Mouse (Mus musculus): Measurements from ENCODE around the gene Fmo1.

Gene Fmo1

DNA sequence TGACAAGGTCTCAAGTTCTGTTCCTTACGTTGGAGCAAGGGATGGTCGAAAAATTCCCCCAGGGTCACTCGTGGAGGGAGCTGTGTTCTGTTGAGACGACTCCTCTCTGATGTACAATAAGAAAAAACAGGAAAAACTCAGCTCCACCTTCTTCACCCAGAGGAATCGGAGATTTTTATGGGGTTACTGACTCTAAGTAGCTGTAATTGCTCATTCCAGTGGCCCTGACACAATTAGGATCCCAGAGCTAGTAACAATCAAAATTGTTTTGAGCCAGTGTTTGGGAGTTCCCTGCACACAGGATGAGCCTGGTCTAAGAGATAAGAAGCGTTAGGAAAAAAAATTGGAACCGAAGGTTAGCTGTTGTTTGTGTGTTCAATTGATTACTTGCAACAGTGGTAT, at the start of gene Fmo1:
TSS of gene Fmo1 (minus strand) at position 331 of the 402 bp plus-strand sequence.
- no peak for DNase-seq (ENCODE audit: low read depth)

DNA sequence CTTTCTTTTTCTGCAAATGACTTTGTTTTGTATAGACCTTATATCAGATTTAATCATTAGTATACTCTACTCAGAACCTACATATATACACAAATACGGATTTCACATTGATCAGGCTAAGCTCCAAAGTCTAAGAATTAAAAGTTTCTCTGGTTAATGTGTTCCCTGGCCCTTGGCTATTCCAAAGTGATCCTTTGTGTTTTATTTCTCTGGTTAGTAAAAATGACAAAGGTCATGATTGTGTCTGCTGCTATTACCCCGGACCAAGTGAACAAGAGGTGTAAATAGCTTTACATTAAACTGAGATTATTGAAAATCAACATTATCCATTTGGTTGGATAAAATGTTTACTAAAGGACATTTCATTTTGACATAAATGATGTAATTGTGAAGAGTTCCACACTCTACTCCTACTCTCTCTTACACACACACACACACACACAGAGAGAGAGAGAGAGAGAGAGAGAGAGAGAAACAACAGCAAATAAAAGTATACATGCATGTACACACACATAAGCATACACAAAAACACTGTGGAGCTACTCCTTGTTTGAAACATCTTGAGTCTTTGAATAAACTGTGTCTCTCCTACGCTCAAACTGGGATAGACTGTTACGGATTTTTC, 48.6 kb upstream of the Fmo1 start:
- no peak for DNase-seq (ENCODE audit: low read depth)

DNA sequence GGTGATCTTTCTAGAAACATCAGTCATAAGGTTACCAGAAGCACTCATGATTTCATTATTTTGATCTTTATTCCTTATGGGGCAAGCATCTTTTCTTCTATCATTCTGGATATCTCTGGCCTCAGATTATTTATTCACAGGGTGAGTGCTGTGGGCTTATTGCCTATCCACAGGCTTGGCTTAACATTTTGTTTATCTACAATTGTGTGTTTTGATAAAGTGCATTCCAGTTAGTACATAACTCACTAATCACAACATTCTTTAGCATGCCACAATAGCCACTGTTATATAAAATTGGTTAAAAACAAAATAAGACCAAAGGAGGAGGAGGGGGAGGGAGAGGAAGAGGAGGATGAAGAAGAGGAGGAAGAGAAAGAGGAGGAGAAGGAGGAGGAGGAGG, 45.7 kb upstream of the Fmo1 start:
- no peak for DNase-seq (ENCODE audit: low read depth)

DNA sequence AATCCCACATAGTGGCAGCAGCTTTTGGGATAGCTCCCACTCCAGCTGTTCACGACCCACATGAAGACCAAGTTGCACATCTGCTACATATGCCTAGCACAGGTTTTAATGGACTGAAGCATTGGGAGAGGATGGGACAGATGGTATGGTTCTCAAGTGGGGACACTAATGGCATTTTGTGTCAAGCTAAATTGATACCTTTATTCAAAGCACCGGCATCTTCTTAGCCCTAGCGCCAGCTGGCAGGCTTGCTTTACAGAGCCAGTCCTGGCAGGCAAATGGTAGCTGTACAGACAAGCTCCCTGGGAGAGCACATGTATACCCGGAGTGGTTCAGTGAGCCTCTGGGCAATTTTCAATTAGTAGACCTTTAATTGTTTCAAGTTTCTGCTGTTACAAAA, 35.5 kb upstream of the Fmo1 start:
- no peak for DNase-seq (ENCODE audit: low read depth)

DNA sequence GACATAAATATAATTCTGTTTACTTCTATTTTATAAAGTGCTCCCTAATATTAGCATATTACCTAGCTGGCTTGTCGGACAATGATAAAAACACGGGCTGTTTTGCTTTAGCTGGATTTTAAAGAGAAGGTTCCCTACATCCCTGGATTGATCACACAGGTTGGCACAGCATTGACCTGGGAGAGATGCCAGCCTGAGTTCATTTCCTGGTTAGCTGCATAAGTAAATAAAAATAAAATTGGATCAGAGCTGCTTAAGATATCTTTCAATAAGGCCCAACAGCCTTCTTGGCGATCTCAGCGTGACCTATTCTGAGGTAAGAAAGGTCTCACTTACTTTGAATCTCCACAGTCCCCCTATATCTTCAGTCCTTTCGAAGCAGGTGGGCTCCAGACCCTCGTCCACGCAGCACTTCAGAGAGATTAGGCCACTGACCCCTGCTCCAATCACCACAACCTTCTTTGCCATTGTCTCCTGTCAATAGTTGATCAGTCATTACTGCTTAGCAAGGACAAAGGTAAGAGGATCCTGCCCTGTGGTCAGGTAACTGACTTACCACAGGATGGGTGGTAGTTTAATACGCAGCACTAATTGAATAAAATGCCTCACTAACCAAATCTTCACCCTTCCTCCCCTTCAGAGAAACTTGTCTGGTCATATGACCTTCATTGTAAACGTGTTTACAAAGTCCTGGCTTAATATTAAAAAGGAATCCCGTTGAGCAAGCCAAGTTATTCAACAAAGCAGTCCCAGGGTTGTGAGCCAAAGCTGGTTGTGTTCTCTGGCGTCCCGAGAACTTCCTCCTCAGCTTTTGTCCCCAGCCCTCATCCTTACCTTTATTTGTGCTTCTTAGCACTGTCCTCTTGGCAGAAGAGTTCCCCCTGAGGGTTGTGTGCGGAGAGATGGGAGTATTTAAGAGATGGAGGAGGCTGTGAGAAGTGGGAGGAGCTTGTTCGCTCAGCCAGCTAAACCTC, 31.7 kb upstream of the Fmo1 start, which contains the start of gene Fmo2:
TSS of gene Fmo2 (minus strand) at position 889 of the 974 bp plus-strand sequence.
- no peak for DNase-seq (ENCODE audit: low read depth)

DNA sequence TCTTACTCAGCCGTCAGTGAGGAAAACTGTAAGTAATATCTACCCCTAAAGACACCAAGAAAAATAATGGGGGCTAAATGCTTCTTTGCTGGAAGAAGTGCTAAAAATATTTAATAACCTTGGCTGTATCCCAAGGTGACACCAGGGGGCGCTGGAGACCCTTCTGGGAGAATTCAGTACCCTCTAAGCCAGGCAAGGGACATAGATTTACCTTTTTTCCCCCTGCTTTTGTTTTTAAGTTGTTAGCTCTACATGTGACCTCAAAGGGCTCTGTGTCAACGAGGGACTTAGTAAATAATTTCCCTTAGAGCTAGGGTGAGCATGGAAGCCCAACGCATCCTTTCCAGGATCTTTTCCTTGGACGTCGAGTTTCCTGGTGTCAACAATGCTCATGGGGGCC, 29.5 kb upstream of the Fmo1 start:
- peak; percentile 50 for DNase-seq (ENCODE audit: low read depth)

DNA sequence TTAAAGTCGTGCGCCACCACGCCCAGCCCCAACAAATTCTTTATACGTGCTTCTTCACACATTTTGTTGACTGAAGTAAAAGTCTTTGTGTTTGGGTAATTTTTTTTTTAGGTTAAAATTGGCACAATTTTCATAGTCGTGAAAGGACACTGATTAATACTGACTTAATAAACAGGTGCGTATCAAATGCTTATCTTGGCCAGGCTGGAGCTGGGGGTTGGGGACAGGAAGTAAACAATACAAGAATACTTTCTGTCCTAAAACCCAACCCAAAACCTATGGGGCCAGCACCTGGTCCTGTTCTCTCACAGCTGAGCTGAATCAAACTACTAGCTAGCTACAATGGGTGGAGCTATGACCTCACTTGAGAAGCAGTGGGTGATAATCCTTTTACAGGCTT, 26.6 kb upstream of the Fmo1 start:
- no peak for DNase-seq (ENCODE audit: low read depth)

DNA sequence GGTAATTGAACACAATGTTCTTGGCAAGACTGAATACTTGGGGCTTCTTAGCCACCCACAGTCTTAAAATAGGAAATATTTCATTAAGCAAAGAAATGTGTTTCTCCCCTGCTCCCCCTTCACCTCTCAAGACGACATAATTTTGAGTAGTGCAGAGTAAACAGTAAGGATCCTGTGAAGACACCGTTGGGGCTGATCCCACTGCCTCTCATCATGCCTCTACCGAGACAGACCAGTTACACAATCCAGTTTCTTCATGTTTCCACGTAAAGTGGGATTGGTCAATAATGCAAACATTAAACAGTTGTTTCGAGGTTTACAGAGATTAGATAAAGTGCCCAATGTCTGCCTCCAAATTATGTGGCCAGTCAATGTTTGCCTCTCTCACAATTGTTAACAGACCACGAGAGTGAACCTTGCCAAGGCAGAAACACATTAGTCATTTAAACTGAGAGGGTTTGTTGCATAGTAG, 25.6 kb upstream of the Fmo1 start:
- no peak for DNase-seq (ENCODE audit: low read depth)

DNA sequence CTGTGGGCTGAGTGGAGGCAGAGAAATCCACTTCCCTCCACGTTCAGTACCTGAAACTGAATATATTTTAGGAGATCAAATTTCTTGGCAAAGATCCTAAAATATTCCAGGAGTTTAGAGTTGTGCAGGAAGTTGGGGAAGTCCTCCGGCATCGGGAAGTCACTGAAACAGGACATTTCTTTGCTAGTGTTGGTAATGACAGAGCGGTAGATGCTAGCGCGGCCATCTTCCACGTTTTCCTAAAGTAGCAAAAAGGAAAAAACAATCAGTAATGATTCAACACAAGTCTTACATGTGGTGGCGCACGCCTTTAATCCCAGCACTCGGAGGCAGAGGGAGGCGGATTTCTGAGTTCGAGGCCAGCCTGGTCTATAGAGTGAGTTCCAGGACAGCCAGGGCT, 22.2 kb upstream of the Fmo1 start:
- DNase-seq (ENCODE audit: low read depth): no peak

DNA sequence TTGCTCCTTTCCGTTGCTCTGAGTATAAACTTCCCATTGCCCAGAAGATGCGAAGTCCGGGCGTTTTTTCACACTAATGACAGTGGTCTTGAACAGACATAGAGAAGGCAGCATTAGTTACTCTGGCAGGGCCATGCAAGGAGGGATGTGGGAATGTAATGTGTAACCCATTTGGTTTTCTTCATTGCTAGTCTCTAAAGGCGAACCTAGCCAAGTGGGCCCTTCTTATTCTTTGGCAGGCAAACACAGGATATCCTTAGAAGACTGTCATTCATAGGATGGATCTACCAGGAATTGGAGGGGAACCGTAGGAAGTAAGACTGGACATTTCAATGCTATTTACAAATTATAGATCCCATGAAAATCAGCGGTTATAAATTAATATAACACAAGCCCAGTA, 21.2 kb upstream of the Fmo1 start:
- DNase-seq (ENCODE audit: low read depth): no peak

DNA sequence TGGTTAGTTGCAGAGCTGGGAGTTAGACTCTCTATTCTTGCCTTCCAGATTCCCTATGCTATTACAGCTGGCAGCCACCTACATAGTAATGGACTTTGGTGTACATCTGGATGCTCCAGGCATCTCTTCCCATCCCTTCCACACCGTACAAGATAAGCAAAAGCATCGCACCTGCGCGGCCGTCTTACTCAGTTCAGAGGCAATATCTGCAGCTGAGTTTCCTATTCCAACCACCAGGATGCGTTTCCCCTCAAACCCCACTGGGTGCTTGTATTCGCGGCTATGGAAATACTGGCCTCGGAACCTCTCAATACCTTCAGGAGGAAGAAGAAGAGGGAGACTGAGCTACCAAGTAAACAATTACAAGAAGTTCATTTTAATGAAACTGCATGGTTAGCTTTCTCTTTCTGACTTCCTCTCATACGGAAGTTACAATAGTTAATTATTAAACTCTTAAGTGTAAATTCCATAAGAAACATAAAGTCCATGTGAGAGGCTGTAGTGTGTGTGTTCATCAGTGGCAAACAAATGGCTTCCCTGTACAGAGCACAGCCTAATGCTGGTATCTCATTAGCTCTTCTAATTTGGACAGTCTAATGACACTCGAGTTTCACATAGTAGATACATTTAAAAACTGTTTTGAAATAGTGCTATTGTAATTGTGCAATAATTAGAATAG, 19.9 kb upstream of the Fmo1 start:
- DNase-seq (ENCODE audit: low read depth): no peak

DNA sequence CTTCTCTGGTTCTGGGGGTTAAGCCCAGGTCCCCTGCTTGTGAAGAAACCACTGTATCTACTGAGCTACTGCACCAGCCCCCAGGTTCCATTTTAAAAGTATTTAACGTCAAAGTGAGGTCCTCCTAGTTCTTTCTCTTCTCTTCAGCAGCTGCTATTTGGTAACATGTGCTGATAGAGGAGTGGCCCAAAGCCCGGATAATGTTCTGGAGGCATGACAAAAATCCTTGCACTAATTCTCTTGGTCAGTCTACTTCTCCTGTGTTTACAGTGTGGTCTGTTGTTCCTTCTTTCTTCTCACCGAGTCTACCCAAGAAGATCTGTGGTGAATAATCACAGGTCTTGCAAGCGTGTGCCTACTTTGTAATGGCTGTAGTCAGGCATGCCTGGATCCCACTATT, 16.3 kb upstream of the Fmo1 start:
- DNase-seq (ENCODE audit: low read depth): no peak

DNA sequence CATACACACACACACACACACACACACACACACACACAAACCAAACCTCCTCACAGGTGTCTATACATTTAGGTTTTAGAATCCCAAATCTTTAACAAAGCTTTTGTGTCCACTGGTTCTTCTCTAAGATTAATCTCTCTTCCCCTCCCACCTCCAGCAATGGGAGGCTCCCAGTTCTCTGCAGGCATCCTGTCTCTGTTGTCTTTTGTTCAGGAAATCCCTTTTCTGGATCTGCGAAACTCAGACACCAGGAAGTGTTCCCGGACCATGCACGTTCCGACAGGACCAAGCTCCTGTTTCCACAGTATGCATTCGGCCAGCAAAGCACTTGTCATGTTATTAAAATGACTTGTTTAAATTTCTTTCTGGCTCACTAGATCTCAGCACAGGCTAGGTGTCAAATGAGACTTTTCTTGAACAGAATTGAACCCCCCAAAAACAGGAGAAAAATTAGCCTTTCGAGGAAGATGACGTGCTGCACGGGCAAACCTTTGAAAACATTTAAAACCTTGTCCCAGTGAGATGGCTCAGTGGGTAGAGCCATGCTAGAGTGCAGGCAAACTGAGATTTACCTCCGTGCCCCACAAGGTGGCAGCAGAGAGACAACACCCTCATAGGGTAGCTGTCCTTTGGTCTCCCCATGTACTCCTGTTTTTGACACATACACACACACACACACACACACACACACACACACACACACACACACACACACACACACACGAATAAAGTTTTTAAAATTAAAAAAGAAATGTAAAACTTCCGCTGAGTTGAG, 13.4 kb upstream of the Fmo1 start:
- peak; percentile 53 for DNase-seq (ENCODE audit: low read depth)

DNA sequence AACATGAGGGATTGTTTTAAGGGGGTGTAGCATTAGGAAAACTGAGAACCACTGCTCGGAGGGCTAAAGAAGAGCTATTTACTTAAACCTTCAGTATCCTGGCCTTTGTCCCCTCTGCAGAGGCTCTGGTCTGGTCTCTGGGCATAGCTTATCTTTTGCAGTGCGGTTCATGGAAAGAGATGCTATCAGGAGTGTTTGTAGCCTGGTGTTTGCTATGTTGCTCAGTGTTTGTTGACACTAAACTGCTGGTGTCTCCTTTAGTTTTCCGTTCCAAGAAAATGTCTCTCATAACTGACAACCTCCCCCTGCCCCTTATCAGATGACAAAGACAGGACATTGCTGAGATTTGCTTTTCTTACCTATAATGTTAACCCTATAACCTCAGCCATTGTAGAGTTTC, 8.7 kb upstream of the Fmo1 start:
- no peak for DNase-seq (ENCODE audit: low read depth)

DNA sequence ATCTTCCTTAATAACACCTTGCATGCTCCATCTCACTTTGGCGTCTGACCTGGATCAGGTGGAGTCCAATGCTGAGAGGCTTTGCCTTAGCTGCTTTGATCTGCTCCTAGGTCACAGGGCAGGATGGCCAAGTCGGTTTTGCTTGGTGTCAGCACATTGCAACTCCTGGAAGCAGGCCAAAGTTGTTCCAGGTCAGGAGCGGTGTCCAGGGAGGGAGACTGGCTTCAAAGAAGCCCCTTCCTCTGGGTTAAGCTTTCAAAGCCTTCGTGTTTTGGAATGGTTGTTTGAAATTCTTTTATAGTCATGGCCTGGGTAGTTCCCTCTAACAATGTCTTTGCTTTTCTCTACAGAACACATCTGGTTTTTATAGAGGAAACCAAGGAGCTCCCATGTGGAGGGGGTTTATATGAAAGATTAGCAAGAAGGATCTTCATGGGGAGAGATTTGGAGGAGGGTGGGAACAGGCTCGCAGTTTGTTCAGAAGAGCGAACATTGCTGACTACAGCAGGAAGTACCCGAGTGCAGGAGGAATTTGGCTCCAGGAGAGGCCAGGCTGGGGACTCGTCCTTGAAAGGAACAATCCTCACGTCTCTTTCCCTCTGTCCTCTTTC, 5.4 kb upstream of the Fmo1 start:
- DNase-seq (ENCODE audit: low read depth): no peak

DNA sequence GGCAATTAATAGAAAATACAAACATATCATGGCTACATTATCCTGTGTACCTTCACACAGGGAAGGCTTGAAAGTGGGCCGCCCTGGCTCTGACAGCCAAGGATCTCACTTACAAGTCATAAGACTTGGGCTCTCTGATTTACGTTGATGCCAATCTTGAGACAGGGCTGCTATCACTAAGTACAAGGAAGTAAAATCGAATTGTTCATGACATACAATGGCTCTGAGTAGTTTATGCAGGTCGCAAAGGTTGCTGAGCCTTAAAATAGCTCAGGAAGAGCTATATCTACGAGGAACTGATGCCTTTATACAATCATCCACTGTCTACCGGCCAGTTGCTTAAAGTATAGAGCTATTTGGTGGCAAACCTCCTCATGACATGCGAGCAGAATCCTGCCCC, 4.6 kb upstream of the Fmo1 start:
- no peak for DNase-seq (ENCODE audit: low read depth)

DNA sequence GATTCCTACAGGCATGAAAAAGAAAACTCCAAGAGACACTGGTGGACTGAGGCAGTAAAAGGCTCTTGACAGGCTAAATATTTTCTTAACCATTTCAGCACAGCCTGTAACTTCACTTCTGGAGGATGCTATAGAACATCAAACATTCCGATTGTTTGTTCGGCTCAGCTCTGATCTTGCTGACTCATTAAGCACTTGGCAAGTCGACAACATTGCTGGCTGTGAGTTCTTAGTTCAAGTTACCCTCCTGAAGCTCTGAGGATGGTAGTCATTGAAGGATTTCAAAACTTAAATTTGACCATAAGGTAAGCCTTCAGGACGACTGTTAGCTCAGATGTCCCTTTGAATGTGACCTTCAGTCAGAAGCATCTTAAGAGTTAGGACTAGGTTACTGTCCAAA, 986 bp upstream of the Fmo1 start:
- DNase-seq (ENCODE audit: low read depth): no peak

DNA sequence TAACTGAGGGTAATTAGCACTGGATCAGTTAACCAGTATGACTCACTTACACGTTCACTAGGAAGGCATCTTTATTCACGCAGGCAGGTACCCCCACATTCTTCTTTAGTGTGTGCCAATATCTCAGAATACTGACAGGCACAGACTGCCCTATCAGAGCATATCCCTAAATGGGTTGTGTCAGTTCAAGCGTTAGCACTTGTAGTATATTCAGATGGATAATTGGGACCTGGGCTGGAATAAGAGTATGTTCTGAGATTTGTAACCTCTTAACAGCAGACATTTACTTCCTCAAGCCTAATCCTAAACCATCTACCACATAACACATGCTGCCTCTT, 948 bp downstream of the Fmo1 start:
- DNase-seq (ENCODE audit: low read depth): no peak

DNA sequence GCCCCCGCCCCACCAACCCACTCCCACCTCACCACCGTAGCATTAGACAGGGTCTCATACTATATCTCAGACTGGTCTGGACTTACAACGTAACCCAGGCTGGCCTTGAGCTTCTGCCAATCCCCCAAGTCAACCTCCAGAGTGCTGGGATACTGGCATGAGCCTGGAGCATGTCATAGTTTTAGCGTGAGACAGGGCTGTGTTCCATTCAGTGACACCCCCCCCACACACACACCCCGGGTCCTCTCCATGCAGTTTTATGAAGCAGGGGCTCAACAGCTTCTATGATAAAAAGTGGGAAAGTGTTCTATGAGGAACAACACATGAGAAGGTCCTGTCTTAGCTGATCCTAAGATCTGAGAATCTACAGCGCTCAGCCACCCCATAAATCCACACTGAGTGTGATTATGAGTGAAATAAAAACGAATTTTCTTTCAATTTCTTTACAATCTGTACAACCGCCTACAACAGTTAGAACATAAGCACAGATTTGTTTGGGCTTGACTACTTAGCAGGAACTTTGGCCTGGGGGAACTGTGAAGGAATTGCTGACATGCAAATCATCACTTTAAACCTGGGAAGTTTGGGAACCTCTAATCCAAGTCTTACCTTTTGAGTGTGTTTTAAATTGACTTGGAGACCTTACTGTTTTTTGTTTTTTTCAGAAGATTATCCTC, 1.5 kb downstream of the Fmo1 start:
- no peak for DNase-seq (ENCODE audit: low read depth)

DNA sequence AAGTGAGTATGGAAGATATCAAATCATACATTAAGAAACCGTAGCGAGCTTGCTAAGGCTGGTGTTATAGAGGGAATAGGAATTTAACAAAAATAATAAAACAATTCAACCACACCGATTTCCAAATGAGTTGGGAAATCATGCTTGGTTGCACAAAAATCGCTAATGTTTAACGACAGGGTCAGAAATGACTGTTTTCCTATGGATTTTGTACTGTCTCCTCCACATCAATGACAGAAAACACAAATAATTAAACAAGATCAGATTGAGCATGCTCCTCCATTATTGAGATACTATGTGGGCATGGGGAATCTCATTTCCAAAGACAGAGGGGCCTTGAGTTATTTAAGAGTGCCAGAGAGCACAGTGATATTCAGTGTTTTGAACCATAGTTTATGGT, 2.1 kb downstream of the Fmo1 start:
- DNase-seq (ENCODE audit: low read depth): no peak

DNA sequence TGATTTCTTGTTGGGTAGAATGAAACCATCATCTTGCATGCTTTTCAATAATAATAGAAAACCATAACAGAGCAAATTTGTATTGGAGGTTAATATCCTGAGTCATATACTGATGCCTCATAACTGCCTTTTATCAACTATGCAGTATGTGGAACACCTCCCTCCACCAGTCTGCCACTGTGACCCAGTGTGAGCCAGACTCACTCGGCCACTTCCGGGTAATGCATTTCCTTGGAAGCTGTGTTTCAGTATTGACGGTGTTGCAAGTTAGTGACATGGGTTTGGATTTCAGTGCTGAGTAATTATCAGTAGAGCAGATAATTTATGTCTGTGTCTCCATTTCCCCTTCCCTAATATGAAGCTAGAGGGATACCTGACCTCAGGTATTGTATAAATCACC, 2.8 kb downstream of the Fmo1 start:
- DNase-seq (ENCODE audit: low read depth): no peak
